Mouse (Mus musculus): ENCODE measurements around the gene Ormdl3. TPM values are rescaled to one million over a fixed set of nuclear protein-coding genes. Genes with fewer than 3 reads are reported as not detected.
"Not testable (repeated sequence)": the region's sequence is repeated elsewhere in the genome, so short reads cannot be mapped to it uniquely, and the experiment has no call there.

The Ormdl3 gene
- polyA plus RNA-seq (2012; rRNA removed): 55.6 and 56.7 TPM in 2 replicates

GRCm38 (mm10) chr11:98586892-98587563 is at the start of gene Ormdl3:
Gene Ormdl3, minus strand, starts transcription at chr11:98587368.
- under 1% methylated on average over 49 of the region's 49 CpGs for WGBS
- Histone ChIP-seq H3K4me3 (replicated peaks; ENCODE audit: extremely low read depth, low read depth, low read length) (peak within 1 kb of the TSS; percentile 92), H3K4me1 (ENCODE audit: control insufficient read depth, insufficient read depth, low read length) (peaks cover 8% of the 10 kb centered on the region; the same call in 1 of the 2 replicates)
- peak; percentile 98 for DNase-seq
- TF ChIP-seq POLR2A (IDR thresholded peaks at IDR 0.05; ENCODE audit: borderline replicate concordance, extremely low read depth, low read depth, low read length) (peak; percentile 60; the same call in 1 of the 2 replicates), CTCF (IDR thresholded peaks at IDR 0.05; ENCODE audit: insufficient read depth, low read length) (no peak)

- WGBS: 26% methylated on average over 10 of the region's 10 CpGs
- peak; percentile 6 for DNase-seq
- not testable (repeated sequence) for H3K4me3 ChIP-seq (replicated peaks; ENCODE audit: extremely low read depth, low read depth, low read length); H3K4me1 ChIP-seq (ENCODE audit: control insufficient read depth, insufficient read depth, low read length)
These were observed 48.3 kb upstream of the Ormdl3 start for GRCm38 (mm10) chr11:98635312-98635970.

GRCm38 (mm10) chr11:98630646-98631045 is 43.5 kb upstream of the Ormdl3 start:
- H3K4me1 ChIP-seq (ENCODE audit: control insufficient read depth, insufficient read depth, low read length): no peaks in the 10 kb centered on the region
- no peak for DNase-seq
- 77% methylated on average over 5 of the region's 5 CpGs for WGBS
- TF ChIP-seq POLR2A (IDR thresholded peaks at IDR 0.05; ENCODE audit: borderline replicate concordance, extremely low read depth, low read depth, low read length) (no peak), CTCF (IDR thresholded peaks at IDR 0.05; ENCODE audit: insufficient read depth, low read length) (no peak)
- H3K4me3 ChIP-seq (replicated peaks; ENCODE audit: extremely low read depth, low read depth, low read length): no peak overlapping the region

GRCm38 (mm10) chr11:98628706-98629105 is 41.5 kb upstream of the Ormdl3 start:
- H3K4me1 ChIP-seq (ENCODE audit: control insufficient read depth, insufficient read depth, low read length): no peaks in the 10 kb centered on the region
- no peak for DNase-seq
- no peak overlapping the region for H3K4me3 ChIP-seq (replicated peaks; ENCODE audit: extremely low read depth, low read depth, low read length)
- TF ChIP-seq CTCF (IDR thresholded peaks at IDR 0.05; ENCODE audit: insufficient read depth, low read length): no peak
- no peak for TF ChIP-seq POLR2A (IDR thresholded peaks at IDR 0.05; ENCODE audit: borderline replicate concordance, extremely low read depth, low read depth, low read length)
- 77% methylated on average over 3 of the region's 3 CpGs for WGBS

GRCm38 (mm10) chr11:98625611-98626410 is 38.6 kb upstream of the Ormdl3 start, which contains the start of the genes Gm12355 and Gsdma3:
Gene Gm12355, minus strand, starts transcription at chr11:98625661.
Gene Gsdma3, plus strand, starts transcription at chr11:98626360.
- TF ChIP-seq CTCF (IDR thresholded peaks at IDR 0.05; ENCODE audit: insufficient read depth, low read length): no peak
- no peak for TF ChIP-seq POLR2A (IDR thresholded peaks at IDR 0.05; ENCODE audit: borderline replicate concordance, extremely low read depth, low read depth, low read length)
- no peaks in the 10 kb centered on the region for H3K4me1 ChIP-seq (ENCODE audit: control insufficient read depth, insufficient read depth, low read length)
- no peak for DNase-seq
- WGBS: 90% methylated on average over 10 of the region's 10 CpGs
- no peak within 1 kb of the TSS for H3K4me3 ChIP-seq (replicated peaks; ENCODE audit: extremely low read depth, low read depth, low read length)

- not testable (repeated sequence) for H3K4me1 ChIP-seq (ENCODE audit: control insufficient read depth, insufficient read depth, low read length); DNase-seq; H3K4me3 ChIP-seq (replicated peaks; ENCODE audit: extremely low read depth, low read depth, low read length)
- 90% methylated on average over 2 of the region's 2 CpGs for WGBS
These were observed 37.2 kb upstream of the Ormdl3 start for GRCm38 (mm10) chr11:98624381-98624780.

- H3K4me3 ChIP-seq (replicated peaks; ENCODE audit: extremely low read depth, low read depth, low read length); DNase-seq; H3K4me1 ChIP-seq (ENCODE audit: control insufficient read depth, insufficient read depth, low read length): not testable (repeated sequence)
- 70% methylated on average over 6 of the region's 6 CpGs for WGBS
These were observed 36.8 kb upstream of the Ormdl3 start for GRCm38 (mm10) chr11:98623981-98624380.

- no peak for DNase-seq
- WGBS: 92% methylated on average over 13 of the region's 13 CpGs
- Histone ChIP-seq H3K4me1 (ENCODE audit: control insufficient read depth, insufficient read depth, low read length) (no peaks in the 10 kb centered on the region), H3K4me3 (replicated peaks; ENCODE audit: extremely low read depth, low read depth, low read length) (no peak overlapping the region)
- TF ChIP-seq CTCF (IDR thresholded peaks at IDR 0.05; ENCODE audit: insufficient read depth, low read length) (no peak), POLR2A (IDR thresholded peaks at IDR 0.05; ENCODE audit: borderline replicate concordance, extremely low read depth, low read depth, low read length) (no peak)
These were observed 33.6 kb upstream of the Ormdl3 start for GRCm38 (mm10) chr11:98620791-98621190.

GRCm38 (mm10) chr11:98606763-98607162 is 19.6 kb upstream of the Ormdl3 start:
- DNase-seq: no peak
- 9% methylated on average over 3 of the region's 3 CpGs for WGBS
- H3K4me3 ChIP-seq (replicated peaks; ENCODE audit: extremely low read depth, low read depth, low read length): no peak overlapping the region
- H3K4me1 ChIP-seq (ENCODE audit: control insufficient read depth, insufficient read depth, low read length): no peaks in the 10 kb centered on the region
- TF ChIP-seq POLR2A (IDR thresholded peaks at IDR 0.05; ENCODE audit: borderline replicate concordance, extremely low read depth, low read depth, low read length) (no peak), CTCF (IDR thresholded peaks at IDR 0.05; ENCODE audit: insufficient read depth, low read length) (peak; percentile 31)

GRCm38 (mm10) chr11:98604911-98605310 is 17.7 kb upstream of the Ormdl3 start:
- not testable (repeated sequence) for H3K4me1 ChIP-seq (ENCODE audit: control insufficient read depth, insufficient read depth, low read length); H3K4me3 ChIP-seq (replicated peaks; ENCODE audit: extremely low read depth, low read depth, low read length); DNase-seq
- 62% methylated on average over 6 of the region's 6 CpGs for WGBS
